Mouse (Mus musculus): ENCODE measurements at regions not wholly inside any gene's neighbourhood (a gene's known extent, or its start where the extent isn't known, plus 50 kb on each side); places are given as distances from the start of the nearest gene placed in this dataset.

- no peak for DNase-seq (ENCODE audit: extremely low spot score)
These were observed 107.2 kb upstream of the Eepd1 start for GRCm38 (mm10) chr9:25374161-25374560.

DNA sequence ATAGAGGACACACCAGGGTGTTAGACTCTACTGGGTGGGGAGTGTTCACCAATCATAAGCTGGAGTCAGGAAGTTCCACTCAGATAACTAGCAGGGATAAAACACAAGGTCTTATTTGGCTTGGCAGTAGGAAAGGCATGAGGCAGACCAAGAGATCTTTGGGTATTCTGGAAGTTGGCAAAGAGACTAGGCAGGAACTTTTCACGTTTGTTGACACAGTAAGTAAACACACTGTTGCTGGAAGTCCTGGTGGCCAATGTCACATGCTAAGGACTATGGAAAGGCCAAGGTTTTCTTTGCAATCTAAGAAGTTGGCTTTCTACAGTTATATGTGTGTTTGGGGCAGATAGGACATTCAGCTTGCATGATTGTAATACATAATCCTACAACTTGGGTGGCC, 105.1 kb upstream of the Eepd1 start:
- DNase-seq (ENCODE audit: extremely low spot score) = no peak

DNA sequence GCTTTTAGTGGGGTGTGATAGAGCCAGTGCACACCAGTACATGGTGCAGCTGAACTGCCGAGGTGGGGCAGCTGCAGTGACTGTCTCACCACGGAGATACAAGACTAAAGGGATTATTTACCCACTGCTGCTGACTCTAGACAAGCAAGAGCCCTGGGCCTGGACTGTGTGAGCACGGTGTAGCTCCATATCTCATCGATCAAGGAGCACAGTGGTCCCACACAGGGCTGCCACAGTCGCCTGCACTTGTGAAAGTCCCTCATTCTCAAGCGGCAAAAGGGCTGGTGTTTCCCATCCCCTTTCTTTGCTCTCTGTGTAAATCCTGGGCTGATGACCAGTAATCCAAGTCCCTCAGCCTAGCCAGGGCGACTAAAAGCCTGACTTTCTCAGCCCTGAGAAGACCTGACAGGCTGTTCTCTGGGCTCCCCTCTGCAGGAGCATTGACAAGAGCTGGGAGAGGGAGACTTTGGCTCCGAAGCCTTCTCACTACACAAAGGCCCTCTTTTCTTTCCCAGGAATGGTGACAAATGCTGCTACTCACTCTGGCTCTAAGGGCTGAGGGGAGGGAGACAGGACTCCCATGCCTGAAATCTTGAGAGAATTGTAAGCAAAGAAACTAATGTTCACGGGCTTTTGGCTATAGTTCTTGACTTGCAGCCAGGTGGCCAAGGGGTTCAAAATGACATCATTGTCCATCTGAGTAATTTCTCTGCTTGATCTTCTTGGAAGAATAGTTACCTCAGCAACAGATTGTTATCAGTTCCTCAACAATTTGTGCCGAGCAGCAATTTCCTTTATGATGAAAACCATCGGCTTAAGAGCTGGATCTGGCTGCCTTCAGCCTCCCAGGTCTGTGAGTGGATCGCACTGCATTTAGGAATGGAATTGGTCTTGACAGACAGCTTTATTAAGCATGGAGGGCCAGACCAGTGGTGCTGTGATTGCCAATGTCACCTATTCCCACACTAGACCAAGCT, 103.3 kb upstream of the Eepd1 start:
- no peak for DNase-seq (ENCODE audit: extremely low spot score)

DNA sequence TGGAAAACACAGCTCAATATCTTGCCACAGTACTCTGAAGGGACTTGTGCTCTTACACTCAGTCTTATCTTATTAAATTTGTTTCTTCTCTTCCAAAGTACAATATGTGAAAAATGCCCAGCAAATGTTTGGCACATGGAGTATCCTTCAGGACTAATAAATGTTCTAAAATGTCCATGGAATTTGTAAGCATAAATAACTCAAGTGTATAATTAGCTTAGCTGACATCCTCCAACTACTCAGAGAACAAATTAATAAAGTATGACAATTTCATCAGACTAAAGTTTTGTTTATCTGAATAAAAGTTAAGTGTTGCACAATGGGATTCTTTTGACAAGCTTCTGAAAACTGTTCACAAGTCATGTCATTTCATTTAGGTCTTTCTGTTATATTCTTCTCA, 96.0 kb upstream of the Eepd1 start:
- DNase-seq (ENCODE audit: extremely low spot score) = no peak

GRCm38 (mm10) chr9:25387876-25388650, 93.3 kb upstream of the Eepd1 start:
- no peak for DNase-seq (ENCODE audit: extremely low spot score)

DNA sequence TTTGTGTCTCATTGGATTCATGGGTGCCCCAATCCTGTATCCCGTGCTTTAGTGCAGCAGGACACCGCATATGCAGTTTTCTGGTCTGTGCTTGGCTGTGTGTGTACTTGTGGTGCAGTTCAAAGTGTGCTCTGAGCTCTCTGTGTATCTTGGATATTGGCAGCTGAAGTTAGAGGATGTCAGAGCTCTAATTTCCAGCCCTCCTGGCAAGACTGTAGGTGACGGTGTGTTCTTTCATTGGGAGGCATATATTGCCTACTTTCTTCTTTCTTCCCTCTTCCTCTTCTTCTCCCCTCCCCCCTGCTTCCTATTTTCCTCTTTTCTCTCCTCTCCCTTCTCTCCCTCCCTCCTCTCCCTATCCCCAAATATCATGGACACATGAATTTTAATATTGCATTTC, 92.0 kb upstream of the Eepd1 start:
- no peak for DNase-seq (ENCODE audit: extremely low spot score)

- DNase-seq (ENCODE audit: extremely low spot score) = peak; percentile 46
These were observed 80.6 kb upstream of the Eepd1 start for GRCm38 (mm10) chr9:25400647-25401335.

DNA sequence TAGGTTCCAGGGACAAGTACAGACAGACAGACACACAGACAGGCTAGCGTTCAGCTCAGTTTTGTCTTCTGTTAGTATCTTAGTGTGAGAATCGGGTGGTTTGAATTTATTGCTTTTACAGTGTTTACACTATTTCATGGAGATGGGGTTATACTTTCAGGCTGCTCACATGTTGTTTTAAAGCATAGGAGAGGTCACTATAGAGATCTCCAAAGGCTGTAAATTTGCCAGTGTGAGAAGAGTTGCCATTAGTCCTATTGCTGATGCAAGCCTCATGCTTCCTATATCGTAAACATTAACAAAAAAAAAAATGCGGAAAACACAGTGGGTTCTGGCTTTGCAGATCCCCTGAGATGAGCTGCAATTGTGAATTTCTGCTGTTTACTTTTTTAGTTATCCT, 75.5 kb upstream of the Eepd1 start:
- DNase-seq (ENCODE audit: extremely low spot score) = no peak

DNA sequence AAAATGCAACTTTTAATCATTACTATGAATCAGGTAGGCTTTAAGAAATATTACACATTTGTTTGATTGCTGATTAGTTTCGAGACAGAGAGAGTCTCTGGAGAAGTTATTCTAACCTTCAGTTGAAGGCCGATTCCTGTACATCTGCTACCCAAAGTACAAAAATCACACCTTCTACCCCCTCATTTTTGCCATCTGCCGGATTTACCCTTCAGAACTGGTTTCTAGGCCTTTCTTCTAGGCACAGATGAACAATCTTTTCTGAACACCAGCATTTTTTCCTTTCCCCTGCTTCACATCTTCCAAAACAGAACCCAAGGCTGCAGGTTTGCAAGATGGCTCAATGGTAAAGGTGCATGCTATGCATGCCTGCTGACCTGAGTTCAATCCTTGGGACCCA, 72.8 kb upstream of the Eepd1 start:
- no peak for DNase-seq (ENCODE audit: extremely low spot score)

- DNase-seq (ENCODE audit: extremely low spot score) = no peak
These were observed 71.6 kb upstream of the Eepd1 start for GRCm38 (mm10) chr9:25409729-25410128.

- no peak for DNase-seq (ENCODE audit: extremely low spot score)
These were observed 67.5 kb upstream of the Eepd1 start for GRCm38 (mm10) chr9:25413873-25414272.

DNA sequence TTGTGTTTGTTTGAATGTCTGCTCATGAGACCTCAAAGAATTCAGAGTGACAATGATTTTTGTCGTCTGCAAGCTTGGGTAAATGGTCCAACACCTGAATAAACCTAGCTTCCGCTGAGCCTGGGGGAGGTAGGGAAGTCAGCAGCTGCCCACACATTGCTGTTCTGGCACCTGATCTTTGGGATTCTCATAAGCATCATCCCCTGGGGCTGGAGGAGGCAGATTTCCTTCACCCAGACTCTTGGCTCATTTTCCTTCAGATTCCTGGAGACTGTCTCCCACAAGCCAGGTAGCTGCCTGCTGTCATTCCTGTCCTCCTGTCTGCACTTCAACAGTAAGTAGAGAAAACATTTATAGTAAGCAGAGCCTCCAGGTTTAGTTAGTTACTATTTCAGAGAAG, 67.0 kb upstream of the Eepd1 start:
- no peak for DNase-seq (ENCODE audit: extremely low spot score)

GRCm38 (mm10) chr9:25426941-25427340, 54.4 kb upstream of the Eepd1 start:
- no peak for DNase-seq (ENCODE audit: extremely low spot score)

DNA sequence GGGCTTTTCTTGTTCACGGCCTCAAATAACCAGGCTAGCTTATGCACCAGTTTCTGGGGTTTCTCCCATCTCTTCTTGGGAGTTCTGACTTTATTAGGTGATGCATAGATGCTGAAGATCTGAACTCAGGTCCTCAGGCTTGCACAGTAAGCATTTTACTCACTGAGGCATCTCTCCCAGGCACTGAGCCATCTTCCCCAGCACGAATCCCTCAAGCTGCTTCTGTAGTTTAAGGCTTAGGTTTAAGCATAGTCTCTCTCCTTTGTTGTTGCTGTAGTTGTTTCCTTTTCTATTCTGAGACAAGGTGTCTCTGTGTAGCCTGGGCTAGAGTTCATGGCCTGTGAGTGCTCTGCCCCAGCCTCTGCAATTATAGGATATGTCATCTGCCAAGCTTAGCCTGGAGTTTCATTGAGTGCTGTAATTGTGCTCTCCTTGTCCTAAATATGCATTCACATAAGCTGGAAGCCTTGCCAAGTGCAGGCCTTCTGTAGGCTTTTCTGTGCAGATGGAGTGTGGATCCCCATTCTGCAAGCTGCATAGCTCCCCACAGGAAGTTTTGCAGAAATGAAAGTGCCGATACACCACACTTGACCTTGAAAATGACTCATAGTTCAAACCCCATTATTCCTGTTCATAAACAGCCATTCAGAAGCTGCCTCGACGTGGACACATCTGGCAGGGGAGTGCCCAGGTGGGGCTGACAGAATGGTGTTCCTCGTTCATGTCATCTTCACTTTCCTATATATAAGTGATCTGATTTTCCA, 51.7 kb upstream of the Eepd1 start:
- DNase-seq (ENCODE audit: extremely low spot score) = no peak
